ENCODE assay signal across 9 mouse cellular contexts in the genomic region with DNA sequence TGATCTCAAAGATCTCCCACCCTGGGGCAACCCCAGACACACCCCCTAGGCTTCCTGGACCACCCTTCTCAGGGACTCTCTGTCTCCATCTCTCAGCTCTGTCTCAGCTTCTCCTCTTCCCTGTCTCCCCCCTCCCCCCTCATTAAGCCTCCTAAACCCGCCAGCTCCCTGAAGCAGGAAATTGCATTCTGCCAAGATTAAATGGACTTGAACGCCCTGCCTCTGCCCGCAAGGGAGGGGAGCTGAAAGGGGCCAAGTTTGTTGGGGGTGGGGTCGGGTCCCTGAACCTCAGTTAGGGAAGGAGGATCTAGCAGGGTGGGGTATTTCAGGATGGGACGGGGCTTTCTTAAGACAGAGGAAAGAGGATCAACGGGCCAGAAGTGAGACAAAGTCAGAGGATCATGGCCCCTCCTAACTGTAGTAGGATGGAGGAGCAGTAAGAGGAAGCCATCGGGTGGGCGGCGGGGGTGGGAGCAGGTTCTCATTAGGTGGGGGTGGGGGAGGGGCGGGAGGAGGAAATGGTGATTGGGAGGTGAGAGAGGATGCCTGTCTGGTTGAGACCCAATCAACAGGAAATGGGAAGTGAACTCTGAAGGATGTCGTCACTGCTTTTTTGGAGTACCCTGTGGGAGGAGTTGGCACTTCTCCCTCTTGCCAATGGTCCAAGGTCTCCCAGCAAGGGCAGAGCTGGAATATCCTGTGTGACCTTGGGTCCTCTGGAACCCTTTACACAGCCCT. TPM values are rescaled to one million over a fixed set of nuclear protein-coding genes. Genes with fewer than 3 reads are reported as not detected.
DNase-seq lines count a peak whose midpoint lies in the region; ATAC-seq and TF ChIP-seq lines count a peak whose summit lies in the region.
"Had no signal": no experiment of that assay in that cellular context is flagged by ENCODE, and none has a peak within 500 bp of the region (broad histone marks: within the 10 kb centered on the region; RNA-seq: fewer than 3 reads in every experiment).

No protein-coding gene starts in this region.

- no peak for TF ChIP-seq POLR2A in cerebellum, adult 2 months (IDR thresholded peaks at IDR 0.05; ENCODE audit: borderline replicate concordance, insufficient read depth, low read length)

- no peak overlapping the region for H3K4me3 ChIP-seq in embryonic facial prominence, embryonic 13.5 days
- no peak overlapping the region; the same call in 1 of the 2 replicates for H3K4me3 ChIP-seq in hindbrain, embryonic 11.5 days (ENCODE audit: low read depth, low read length)
- H3K4me3 ChIP-seq in limb, embryonic 13.5 days = no peak overlapping the region
- H3K4me3 ChIP-seq in midbrain, embryonic 13.5 days (replicated peaks) = no peak overlapping the region
- H3K4me3 ChIP-seq in cerebellum, adult 2 months (replicated peaks; ENCODE audit: insufficient read depth, low read depth, low read length) = no peak overlapping the region
- H3K4me3 ChIP-seq: erythroblast, embryonic 14.5 days had no signal

- no peaks in the 10 kb centered on the region for H3K36me3 ChIP-seq in embryonic facial prominence, embryonic 13.5 days
- H3K36me3 ChIP-seq in hindbrain, embryonic 11.5 days (ENCODE audit: control insufficient read depth, insufficient read depth, low read length) = no peaks in the 10 kb centered on the region
- H3K36me3 ChIP-seq in limb, embryonic 13.5 days = no peaks in the 10 kb centered on the region
- H3K36me3 ChIP-seq in midbrain, embryonic 13.5 days = no peaks in the 10 kb centered on the region

- ATAC-seq in embryonic facial prominence, embryonic 13.5 days (ENCODE audit: insufficient number of reproducible peaks, insufficient read depth, low FRiP score, low TSS enrichment, low read depth) = peak; percentile 65
- peak; percentile 38; the same call in 1 of the 2 replicates for ATAC-seq in hindbrain, embryonic 11.5 days (ENCODE audit: low FRiP score)
- peak; percentile 61 for ATAC-seq in limb, embryonic 13.5 days (ENCODE audit: low FRiP score, low read depth)
- peak; percentile 73 for ATAC-seq in midbrain, embryonic 13.5 days

- 4% methylated on average over 11 of the region's 11 CpGs for WGBS in embryonic facial prominence, embryonic 13.5 days
- 7% methylated on average over 11 of the region's 11 CpGs for WGBS in hindbrain, embryonic 11.5 days
- WGBS in limb, embryonic 13.5 days = 0% methylated on average over 11 of the region's 11 CpGs
- 5% methylated on average over 11 of the region's 11 CpGs for WGBS in midbrain, embryonic 13.5 days
- WGBS in cerebellum, adult 2 months = 5% methylated on average over 10 of the region's 11 CpGs

- TF ChIP-seq CTCF in cerebellum, adult 2 months (IDR thresholded peaks at IDR 0.05; ENCODE audit: borderline replicate concordance, insufficient read depth, low read depth, low read length) = no peak

- intact Hi-C loops in left cerebral cortex, postnatal 14 days (cut with DNase I) = no loop called here

- peak overlapping the region; percentile 50 for H3K4me2 ChIP-seq in embryonic facial prominence, embryonic 13.5 days
- H3K4me2 ChIP-seq in hindbrain, embryonic 11.5 days (replicated peaks; ENCODE audit: low read depth, low read length) = peak overlapping the region; percentile 19
- H3K4me2 ChIP-seq in limb, embryonic 13.5 days (replicated peaks) = peak overlapping the region; percentile 57
- peak overlapping the region; percentile 21 for H3K4me2 ChIP-seq in midbrain, embryonic 13.5 days (replicated peaks)

- H3K27ac ChIP-seq in embryonic facial prominence, embryonic 13.5 days = peak overlapping the region; percentile 85
- H3K27ac ChIP-seq in hindbrain, embryonic 11.5 days (ENCODE audit: low read depth, low read length) = peak overlapping the region; percentile 31; the same call in 1 of the 2 replicates
- peak overlapping the region; percentile 76 for H3K27ac ChIP-seq in limb, embryonic 13.5 days
- peak overlapping the region; percentile 76 for H3K27ac ChIP-seq in midbrain, embryonic 13.5 days
- H3K27ac ChIP-seq in cerebellum, adult 2 months (ENCODE audit: insufficient read depth, low read length) = no peak overlapping the region

- H3K4me1 ChIP-seq in embryonic facial prominence, embryonic 13.5 days = peaks cover 76% of the 10 kb centered on the region
- H3K4me1 ChIP-seq in hindbrain, embryonic 11.5 days (replicated peaks; ENCODE audit: control insufficient read depth, insufficient read depth, low read length) = peaks cover 12% of the 10 kb centered on the region
- H3K4me1 ChIP-seq in limb, embryonic 13.5 days = peaks cover 76% of the 10 kb centered on the region
- peaks cover 55% of the 10 kb centered on the region for H3K4me1 ChIP-seq in midbrain, embryonic 13.5 days (replicated peaks)
- no peaks in the 10 kb centered on the region; the same call in 1 of the 2 replicates for H3K4me1 ChIP-seq in cerebellum, adult 2 months (ENCODE audit: control insufficient read depth, insufficient read depth, low read length)

- H3K27me3 ChIP-seq in embryonic facial prominence, embryonic 13.5 days = no peaks in the 10 kb centered on the region
- H3K27me3 ChIP-seq in hindbrain, embryonic 11.5 days (ENCODE audit: control insufficient read depth, insufficient read depth, low read length) = no peaks in the 10 kb centered on the region
- H3K27me3 ChIP-seq in limb, embryonic 13.5 days = no peaks in the 10 kb centered on the region
- no peaks in the 10 kb centered on the region for H3K27me3 ChIP-seq in midbrain, embryonic 13.5 days
- H3K27me3 ChIP-seq in cerebellum, adult 2 months (ENCODE audit: control insufficient read depth, insufficient read depth, low read length) = no peaks in the 10 kb centered on the region

- 0 out of 2 replicates have a peak overlapping the region, but pooled peaks have one; percentile 22 for H3K9ac ChIP-seq in embryonic facial prominence, embryonic 13.5 days
- H3K9ac ChIP-seq in hindbrain, embryonic 11.5 days (ENCODE audit: low read depth, low read length) = no peak overlapping the region
- no peak overlapping the region for H3K9ac ChIP-seq in limb, embryonic 13.5 days
- peak overlapping the region; percentile 24; the same call in 1 of the 2 replicates for H3K9ac ChIP-seq in midbrain, embryonic 13.5 days (replicated peaks)

- H3K9me3 ChIP-seq in embryonic facial prominence, embryonic 13.5 days = no peaks in the 10 kb centered on the region
- H3K9me3 ChIP-seq in hindbrain, embryonic 11.5 days (ENCODE audit: control insufficient read depth, low read length) = no peaks in the 10 kb centered on the region
- H3K9me3 ChIP-seq in limb, embryonic 13.5 days = no peaks in the 10 kb centered on the region
- H3K9me3 ChIP-seq in midbrain, embryonic 13.5 days = no peaks in the 10 kb centered on the region

- DNase-seq in ZHBTc4 (ENCODE audit: low read depth, low spot score) = peak; percentile 52
- peak; percentile 51 for DNase-seq in hindbrain, embryonic 11.5 days (ENCODE audit: low spot score)
- no peak for DNase-seq in left cerebral cortex, postnatal 14 days (ENCODE audit: low spot score in 2 of 2)
- DNase-seq in cerebellum, adult 2 months = no peak
- no peak for DNase-seq in left cerebral cortex, adult 18-20 months (ENCODE audit: low spot score in 2 of 2)

RNA-seq across cellular contexts. Expression of a gene that starts 13.7 kb away (rescaled TPM):
- polyA plus RNA-seq in embryonic facial prominence, embryonic 13.5 days (2015; fragmentation: Nextera tagmentation; extraction: Ambion mirVana) = 37.7 and 44.0 TPM in 2 replicates
- polyA plus RNA-seq in hindbrain, embryonic 11.5 days (2014; fragmentation: Nextera tagmentation; extraction: Ambion mirVana) = 10.7 and 12.0 TPM in 2 replicates
- polyA plus RNA-seq in limb, embryonic 13.5 days (2015; fragmentation: Nextera tagmentation; extraction: Ambion mirVana) = 31.8 and 32.1 TPM in 2 replicates
- polyA plus RNA-seq in midbrain, embryonic 13.5 days (2015; fragmentation: Nextera tagmentation; extraction: Ambion mirVana) = 18.9 and 24.6 TPM in 2 replicates
- total RNA-seq in left cerebral cortex, postnatal 14 days (2021) = 10 to 100 TPM; 11.7 to 16.2 TPM
- polyA plus RNA-seq in cerebellum, adult 2 months (2012; rRNA removed) = 30.4 and 31.8 TPM in 2 replicates
- 10 to 100 TPM; 13.1 to 13.9 TPM for total RNA-seq in left cerebral cortex, adult 18-20 months (2021)
- polyA plus RNA-seq: erythroblast, embryonic 14.5 days had no signal

RNA-seq across cellular contexts. Expression of a gene that starts 44.5 kb away (rescaled TPM):
- 1.2 and 2.0 TPM in 2 replicates for polyA plus RNA-seq in embryonic facial prominence, embryonic 13.5 days (2015; fragmentation: Nextera tagmentation; extraction: Ambion mirVana)
- polyA plus RNA-seq in hindbrain, embryonic 11.5 days (2014; fragmentation: Nextera tagmentation; extraction: Ambion mirVana) = 0.84 and 1.2 TPM in 2 replicates
- polyA plus RNA-seq in limb, embryonic 13.5 days (2015; fragmentation: Nextera tagmentation; extraction: Ambion mirVana) = 0.74 and 1.0 TPM in 2 replicates
- 2.4 and 2.7 TPM in 2 replicates for polyA plus RNA-seq in midbrain, embryonic 13.5 days (2015; fragmentation: Nextera tagmentation; extraction: Ambion mirVana)
- under 1 TPM; 0.42 to 0.66 TPM for total RNA-seq in left cerebral cortex, postnatal 14 days (2021)
- polyA plus RNA-seq in cerebellum, adult 2 months (2012; rRNA removed) = 0.15 and 0.36 TPM in 2 replicates
- total RNA-seq in left cerebral cortex, adult 18-20 months (2021) = under 1 TPM; 0.35 to 0.73 TPM
- polyA plus RNA-seq: erythroblast, embryonic 14.5 days had no signal

RNA-seq across cellular contexts. Expression of a gene that starts 46.8 kb away (rescaled TPM):
- 262 and 274 TPM in 2 replicates for polyA plus RNA-seq in embryonic facial prominence, embryonic 13.5 days (2015; fragmentation: Nextera tagmentation; extraction: Ambion mirVana)
- 198 and 241 TPM in 2 replicates for polyA plus RNA-seq in hindbrain, embryonic 11.5 days (2014; fragmentation: Nextera tagmentation; extraction: Ambion mirVana)
- 257 and 270 TPM in 2 replicates for polyA plus RNA-seq in limb, embryonic 13.5 days (2015; fragmentation: Nextera tagmentation; extraction: Ambion mirVana)
- 282 and 315 TPM in 2 replicates for polyA plus RNA-seq in midbrain, embryonic 13.5 days (2015; fragmentation: Nextera tagmentation; extraction: Ambion mirVana)
- total RNA-seq in left cerebral cortex, postnatal 14 days (2021) = 100 to 1,000 TPM; 147 to 166 TPM
- 126 and 129 TPM in 2 replicates for polyA plus RNA-seq in cerebellum, adult 2 months (2012; rRNA removed)
- 100 to 1,000 TPM; 120 to 133 TPM for total RNA-seq in left cerebral cortex, adult 18-20 months (2021)

RNA-seq across cellular contexts. Expression of a gene that starts 54.6 kb away (rescaled TPM):
- polyA plus RNA-seq in embryonic facial prominence, embryonic 13.5 days (2015; fragmentation: Nextera tagmentation; extraction: Ambion mirVana) = 3.4 and 4.1 TPM in 2 replicates
- 8.0 and 9.8 TPM in 2 replicates for polyA plus RNA-seq in hindbrain, embryonic 11.5 days (2014; fragmentation: Nextera tagmentation; extraction: Ambion mirVana)
- polyA plus RNA-seq in limb, embryonic 13.5 days (2015; fragmentation: Nextera tagmentation; extraction: Ambion mirVana) = 4.3 and 5.3 TPM in 2 replicates
- 18.7 and 22.0 TPM in 2 replicates for polyA plus RNA-seq in midbrain, embryonic 13.5 days (2015; fragmentation: Nextera tagmentation; extraction: Ambion mirVana)
- total RNA-seq in left cerebral cortex, postnatal 14 days (2021) = 10 to 100 TPM; 79.5 to 87.1 TPM
- 145 and 152 TPM in 2 replicates for polyA plus RNA-seq in cerebellum, adult 2 months (2012; rRNA removed)
- 10 to 100 TPM; 66.6 to 84.4 TPM for total RNA-seq in left cerebral cortex, adult 18-20 months (2021)

Comparison
In these comparisons a context has a peak if more than half of its experiments do, and no peak if none do; other contexts are left out.
1. DNase-seq: peak in ZHBTc4 (single experiment) and hindbrain, embryonic 11.5 days (single experiment); none in left cerebral cortex, postnatal 14 days (0 of 2), cerebellum, adult 2 months (0 of 2) and left cerebral cortex, adult 18-20 months (0 of 2).
2. H3K9ac ChIP-seq: peak in embryonic facial prominence, embryonic 13.5 days (single experiment) and midbrain, embryonic 13.5 days (single experiment); none in hindbrain, embryonic 11.5 days (single experiment) and limb, embryonic 13.5 days (single experiment).
3. Peak in every context shown above with its lines, with median percentiles within 50 percentile points of each other: ATAC-seq and H3K4me2 ChIP-seq.